Mouse (Mus musculus) macrophage (primary cell): ENCODE data around the gene Pak6. TPM values are rescaled to one million over a fixed set of nuclear protein-coding genes. Genes with fewer than 3 reads are reported as not detected.
"Not testable (repeated sequence)": the region's sequence is repeated elsewhere in the genome, so short reads cannot be mapped to it uniquely, and the experiment has no call there.

Source experiments
- H3K27ac ChIP-seq: fragments of 350-480 bp; formaldehyde crosslinking; 2 replicates; pipeline ENCODE4 v1.9.0; 2021
- H3K36me3 ChIP-seq: fragments of 350-480 bp; formaldehyde crosslinking; 2 replicates; pipeline ENCODE4 v1.9.0; 2021; ENCODE audit errors: inconsistent target
- H3K4me3 ChIP-seq: fragments of 350-480 bp; formaldehyde crosslinking; 2 replicates; pipeline ENCODE4 v1.9.0; 2021; ENCODE audit errors: inconsistent target
- H3K79me2 ChIP-seq: fragments of 350-480 bp; formaldehyde crosslinking; 2 replicates; pipeline ENCODE4 v1.9.0; 2021; ENCODE audit errors: inconsistent target
- WGBS: methylation state at CpG from one replicate; pipeline ENCODE4 v1.1.7; 2026; ENCODE audit warnings: inconsistent platforms; ENCODE audit not compliant: missing documents; 5-methylcytosine and 5-hydroxymethylcytosine counted together
- polyA plus RNA-seq: library from polyadenylated mRNA; stranded (reverse); fragments of 250-400 nt; gene quantifications from 3 replicates; pipeline ENCODE4 v1.2.4, GENCODE M21; 2018; ENCODE audit warnings: inconsistent platforms
- total RNA-seq, 78 experiments: library from RNA; depleted of rRNA; stranded (reverse); fragments of 250-400 nt; gene quantifications; 1 replicate in 9 of 78; 2 replicates in 24 of 78; 3 replicates in 43 of 78; 4 replicates in 2 of 78; pipeline ENCODE4 v1.2.4; 2018; ENCODE audit warnings: inconsistent platforms in 56 of 78

Pak6 gene
- total RNA-seq (2018; cell fraction: chromatin; rRNA removed): not detected
- not detected for total RNA-seq (2018; cell fraction: cytosol; rRNA removed)
- not detected for total RNA-seq (2018; cell fraction: nucleus; rRNA removed)
- not detected in 3 replicates for polyA plus RNA-seq

GRCm38 (mm10) chr2:118662902-118663803, at the start of gene Pak6:
Gene Pak6 (plus strand): TSS chr2:118663303.
- Histone ChIP-seq H3K79me2 (no peaks in the 10 kb centered on the region), H3K27ac (no peak within 1 kb of the TSS), H3K4me3 (no peak within 1 kb of the TSS), H3K36me3 (no peaks in the 10 kb centered on the region)
- 10% methylated on average over 37 of the region's 37 CpGs for WGBS

GRCm38 (mm10) chr2:118618013-118618412, 45.1 kb upstream of the Pak6 start:
- WGBS: 100% methylated on average over 3 of the region's 5 CpGs
- no peaks in the 10 kb centered on the region for H3K79me2 ChIP-seq
- no peak overlapping the region for H3K27ac ChIP-seq
- H3K4me3 ChIP-seq: no peak overlapping the region
- no peaks in the 10 kb centered on the region for H3K36me3 ChIP-seq

GRCm38 (mm10) chr2:118620101-118620500, 43.0 kb upstream of the Pak6 start:
- 97% methylated on average over 2 of the region's 2 CpGs for WGBS
- no peak overlapping the region for H3K4me3 ChIP-seq
- H3K36me3 ChIP-seq: no peaks in the 10 kb centered on the region
- no peaks in the 10 kb centered on the region for H3K79me2 ChIP-seq
- H3K27ac ChIP-seq: no peak overlapping the region

- 95% methylated on average over 8 of the region's 8 CpGs for WGBS
- H3K27ac ChIP-seq: no peak overlapping the region
Observed at GRCm38 (mm10) chr2:118620608-118621007, 42.5 kb upstream of the Pak6 start.

GRCm38 (mm10) chr2:118629276-118629675, 33.8 kb upstream of the Pak6 start:
- H3K27ac ChIP-seq: no peak overlapping the region
- 92% methylated on average over 6 of the region's 6 CpGs for WGBS
- H3K4me3 ChIP-seq: no peak overlapping the region
- H3K79me2 ChIP-seq: no peaks in the 10 kb centered on the region
- no peaks in the 10 kb centered on the region; the same call in 1 of the 2 replicates for H3K36me3 ChIP-seq

More at GRCm38 (mm10) chr2:118620608-118621007, 42.5 kb upstream of the Pak6 start:
- Histone ChIP-seq H3K79me2 (no peaks in the 10 kb centered on the region), H3K4me3 (no peak overlapping the region), H3K36me3 (no peaks in the 10 kb centered on the region)

GRCm38 (mm10) chr2:118633441-118633840, 29.7 kb upstream of the Pak6 start:
- Histone ChIP-seq H3K27ac (no peak overlapping the region), H3K4me3 (no peak overlapping the region), H3K79me2 (no peaks in the 10 kb centered on the region), H3K36me3 (peaks cover 7% of the 10 kb centered on the region; the same call in 1 of the 2 replicates)
- 88% methylated on average over 5 of the region's 5 CpGs for WGBS

GRCm38 (mm10) chr2:118637258-118637657, 25.8 kb upstream of the Pak6 start:
- H3K27ac ChIP-seq: no peak overlapping the region
- peaks cover 7% of the 10 kb centered on the region; the same call in 1 of the 2 replicates for H3K36me3 ChIP-seq
- WGBS: 94% methylated on average over 5 of the region's 5 CpGs
- no peak overlapping the region for H3K4me3 ChIP-seq
- no peaks in the 10 kb centered on the region for H3K79me2 ChIP-seq

GRCm38 (mm10) chr2:118637888-118638526, 25.1 kb upstream of the Pak6 start:
- WGBS: 39% methylated on average over 8 of the region's 8 CpGs
- Histone ChIP-seq H3K4me3 (no peak overlapping the region), H3K36me3 (peaks cover 7% of the 10 kb centered on the region; the same call in 1 of the 2 replicates), H3K79me2 (no peaks in the 10 kb centered on the region), H3K27ac (no peak overlapping the region)

- H3K4me3 ChIP-seq: no peak overlapping the region
- WGBS: 80% methylated on average over 8 of the region's 8 CpGs
- H3K79me2 ChIP-seq: no peaks in the 10 kb centered on the region
- 0 out of 2 replicates have a peak, but pooled peaks cover 7% of the 10 kb centered on the region for H3K36me3 ChIP-seq
- H3K27ac ChIP-seq: no peak overlapping the region
Observed at GRCm38 (mm10) chr2:118638686-118639085, 24.4 kb upstream of the Pak6 start.

GRCm38 (mm10) chr2:118641147-118641546, 22.0 kb upstream of the Pak6 start:
- H3K36me3 ChIP-seq: no peaks in the 10 kb centered on the region
- no peak overlapping the region for H3K4me3 ChIP-seq
- H3K27ac ChIP-seq: no peak overlapping the region
- no peaks in the 10 kb centered on the region for H3K79me2 ChIP-seq
- WGBS: 82% methylated on average over 2 of the region's 2 CpGs

- Histone ChIP-seq H3K4me3 (no peak overlapping the region), H3K36me3 (no peaks in the 10 kb centered on the region), H3K79me2 (no peaks in the 10 kb centered on the region), H3K27ac (no peak overlapping the region)
- 36% methylated on average over 3 of the region's 3 CpGs for WGBS
Observed at GRCm38 (mm10) chr2:118642431-118642830, 20.7 kb upstream of the Pak6 start.

GRCm38 (mm10) chr2:118642942-118643341, 20.2 kb upstream of the Pak6 start:
- H3K27ac ChIP-seq: no peak overlapping the region
- H3K4me3 ChIP-seq: no peak overlapping the region
- WGBS: 30% methylated on average over 3 of the region's 3 CpGs
- no peaks in the 10 kb centered on the region for H3K36me3 ChIP-seq
- H3K79me2 ChIP-seq: no peaks in the 10 kb centered on the region

GRCm38 (mm10) chr2:118646665-118647064, 16.4 kb upstream of the Pak6 start:
- no peaks in the 10 kb centered on the region for H3K36me3 ChIP-seq
- 91% methylated on average over 5 of the region's 5 CpGs for WGBS
- H3K79me2 ChIP-seq: no peaks in the 10 kb centered on the region
- H3K4me3 ChIP-seq: no peak overlapping the region
- H3K27ac ChIP-seq: no peak overlapping the region

GRCm38 (mm10) chr2:118650697-118651096, 12.4 kb upstream of the Pak6 start:
- H3K36me3 ChIP-seq, H3K79me2 ChIP-seq, H3K4me3 ChIP-seq, H3K27ac ChIP-seq: not testable (repeated sequence)
- 10% methylated on average over 2 of the region's 2 CpGs for WGBS
